Mouse (Mus musculus): Measurements from ENCODE around the gene Rnf183. TPM values are rescaled to one million over a fixed set of nuclear protein-coding genes. Genes with fewer than 3 reads are reported as not detected.

Gene Rnf183
- total and polyA plus RNA-seq, 2 experiments from 2014 or later = 0.39 TPM; not detected in 1

DNA sequence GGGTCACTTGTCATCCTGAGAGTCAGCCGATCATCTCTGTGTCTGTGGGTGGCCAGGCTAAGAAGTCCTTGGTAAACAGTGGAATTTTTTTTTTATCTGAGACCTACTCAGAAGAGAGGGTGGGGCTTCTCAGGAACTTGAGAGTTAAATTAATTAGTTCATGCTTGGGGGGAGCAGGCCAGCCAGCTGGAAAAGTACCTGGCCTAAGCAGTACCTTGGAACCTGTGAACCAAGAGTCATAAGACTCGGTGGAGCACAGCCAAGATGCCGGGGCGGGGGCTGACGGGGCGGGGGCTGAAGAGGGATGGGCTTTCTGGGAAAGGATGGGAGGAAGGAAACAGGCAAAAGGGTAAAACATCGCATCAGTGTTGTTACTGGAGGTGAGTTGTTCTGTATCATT is 2.8 kb upstream of the Rnf183 start:
- WGBS = 87% methylated on average over 7 of the region's 7 CpGs
- DNase-seq (ENCODE audit: low spot score) (no peak), ATAC-seq (ENCODE audit: low FRiP score) (no peak)
- H3K4me1 ChIP-seq (ENCODE audit: insufficient read depth, low read length) = no peaks in the 10 kb centered on the region
- no peak for TF ChIP-seq CTCF (IDR thresholded peaks at IDR 0.05)
- no peak overlapping the region for H3K27ac ChIP-seq (ENCODE audit: low read depth, low read length)
- no peaks in the 10 kb centered on the region for H3K36me3 ChIP-seq (ENCODE audit: insufficient read depth, low read length)
- H3K27me3 ChIP-seq (ENCODE audit: insufficient read depth, low read length) = no peaks in the 10 kb centered on the region
- H3K4me2 ChIP-seq (ENCODE audit: low read depth, low read length, poor library complexity, severe bottlenecking) = no peak overlapping the region
- H3K9ac ChIP-seq (replicated peaks; ENCODE audit: low read length, poor library complexity, severe bottlenecking) = no peak overlapping the region
- no peak overlapping the region for H3K4me3 ChIP-seq (ENCODE audit: low read depth, low read length)
- H3K9me3 ChIP-seq (ENCODE audit: low read length) = no peaks in the 10 kb centered on the region

GRCm38 (mm10) chr4:62437256-62437778 is 2.3 kb upstream of the Rnf183 start:
- Histone ChIP-seq H3K9ac (replicated peaks; ENCODE audit: low read length, poor library complexity, severe bottlenecking) (no peak overlapping the region), H3K27ac (ENCODE audit: low read depth, low read length) (no peak overlapping the region), H3K36me3 (ENCODE audit: insufficient read depth, low read length) (no peaks in the 10 kb centered on the region), H3K4me1 (ENCODE audit: insufficient read depth, low read length) (no peaks in the 10 kb centered on the region), H3K4me2 (ENCODE audit: low read depth, low read length, poor library complexity, severe bottlenecking) (no peak overlapping the region), H3K4me3 (ENCODE audit: low read depth, low read length) (no peak overlapping the region), H3K27me3 (ENCODE audit: insufficient read depth, low read length) (no peaks in the 10 kb centered on the region), H3K9me3 (ENCODE audit: low read length) (no peaks in the 10 kb centered on the region)
- no peak for TF ChIP-seq CTCF (IDR thresholded peaks at IDR 0.05)
- DNase-seq (ENCODE audit: low spot score) (no peak), ATAC-seq (ENCODE audit: low FRiP score) (no peak)
- 90% methylated on average over 3 of the region's 3 CpGs for WGBS

GRCm38 (mm10) chr4:62433939-62434870 is 847 bp downstream of the Rnf183 start:
- Histone ChIP-seq H3K27me3 (ENCODE audit: insufficient read depth, low read length) (no peaks in the 10 kb centered on the region), H3K27ac (ENCODE audit: low read depth, low read length) (no peak overlapping the region), H3K36me3 (ENCODE audit: insufficient read depth, low read length) (no peaks in the 10 kb centered on the region), H3K9ac (replicated peaks; ENCODE audit: low read length, poor library complexity, severe bottlenecking) (no peak overlapping the region), H3K4me1 (ENCODE audit: insufficient read depth, low read length) (no peaks in the 10 kb centered on the region), H3K4me2 (ENCODE audit: low read depth, low read length, poor library complexity, severe bottlenecking) (no peak overlapping the region), H3K4me3 (ENCODE audit: low read depth, low read length) (no peak overlapping the region), H3K9me3 (ENCODE audit: low read length) (no peaks in the 10 kb centered on the region)
- 76% methylated on average over 7 of the region's 7 CpGs for WGBS
- DNase-seq (ENCODE audit: low spot score) (no peak), ATAC-seq (ENCODE audit: low FRiP score) (no peak)
- TF ChIP-seq CTCF (IDR thresholded peaks at IDR 0.05) = no peak

- Histone ChIP-seq H3K27me3 (ENCODE audit: insufficient read depth, low read length) (no peaks in the 10 kb centered on the region), H3K4me1 (ENCODE audit: insufficient read depth, low read length) (no peaks in the 10 kb centered on the region), H3K9ac (replicated peaks; ENCODE audit: low read length, poor library complexity, severe bottlenecking) (no peak overlapping the region), H3K4me2 (ENCODE audit: low read depth, low read length, poor library complexity, severe bottlenecking) (no peak overlapping the region), H3K27ac (ENCODE audit: low read depth, low read length) (no peak overlapping the region), H3K36me3 (ENCODE audit: insufficient read depth, low read length) (no peaks in the 10 kb centered on the region), H3K9me3 (ENCODE audit: low read length) (no peaks in the 10 kb centered on the region), H3K4me3 (ENCODE audit: low read depth, low read length) (no peak overlapping the region)
- 84% methylated on average over 4 of the region's 4 CpGs for WGBS
- ATAC-seq (ENCODE audit: low FRiP score) (no peak), DNase-seq (ENCODE audit: low spot score) (no peak)
- no peak for TF ChIP-seq CTCF (IDR thresholded peaks at IDR 0.05)
Observed at GRCm38 (mm10) chr4:62431522-62431921, 3.5 kb downstream of the Rnf183 start.

- Histone ChIP-seq H3K4me3 (ENCODE audit: low read depth, low read length) (no peak overlapping the region), H3K27ac (ENCODE audit: low read depth, low read length) (no peak overlapping the region), H3K4me1 (ENCODE audit: insufficient read depth, low read length) (no peaks in the 10 kb centered on the region), H3K9me3 (ENCODE audit: low read length) (no peaks in the 10 kb centered on the region), H3K36me3 (ENCODE audit: insufficient read depth, low read length) (no peaks in the 10 kb centered on the region), H3K4me2 (ENCODE audit: low read depth, low read length, poor library complexity, severe bottlenecking) (no peak overlapping the region), H3K9ac (replicated peaks; ENCODE audit: low read length, poor library complexity, severe bottlenecking) (no peak overlapping the region), H3K27me3 (ENCODE audit: insufficient read depth, low read length) (no peaks in the 10 kb centered on the region)
- no peak for TF ChIP-seq CTCF (IDR thresholded peaks at IDR 0.05)
- ATAC-seq (ENCODE audit: low FRiP score) (no peak), DNase-seq (ENCODE audit: low spot score) (no peak)
Observed at GRCm38 (mm10) chr4:62430678-62431077, 4.4 kb downstream of the Rnf183 start.

GRCm38 (mm10) chr4:62429616-62430015 is 5.4 kb downstream of the Rnf183 start:
- Histone ChIP-seq H3K4me2 (ENCODE audit: low read depth, low read length, poor library complexity, severe bottlenecking) (no peak overlapping the region), H3K27ac (ENCODE audit: low read depth, low read length) (no peak overlapping the region), H3K27me3 (ENCODE audit: insufficient read depth, low read length) (no peaks in the 10 kb centered on the region), H3K9ac (replicated peaks; ENCODE audit: low read length, poor library complexity, severe bottlenecking) (no peak overlapping the region), H3K4me1 (ENCODE audit: insufficient read depth, low read length) (no peaks in the 10 kb centered on the region), H3K4me3 (ENCODE audit: low read depth, low read length) (no peak overlapping the region), H3K9me3 (ENCODE audit: low read length) (no peaks in the 10 kb centered on the region), H3K36me3 (ENCODE audit: insufficient read depth, low read length) (peaks cover 4% of the 10 kb centered on the region)
- DNase-seq (ENCODE audit: low spot score) (no peak), ATAC-seq (ENCODE audit: low FRiP score) (no peak)
- no peak for TF ChIP-seq CTCF (IDR thresholded peaks at IDR 0.05)
- 87% methylated on average over 9 of the region's 9 CpGs for WGBS
